Comparison of ENCODE assay signal across 23 mouse cellular contexts in genomic region chr1:189899526-189899925, GRCm38 (mm10). TPM values are rescaled to one million over a fixed set of nuclear protein-coding genes. Genes with fewer than 3 reads are reported as not detected.
DNase-seq lines count a peak whose midpoint lies in the region; ATAC-seq lines count a peak whose summit lies in the region.
"Had no signal": no experiment of that assay in that cellular context is flagged by ENCODE, and none has a peak within 500 bp of the region (broad histone marks: within the 10 kb centered on the region; RNA-seq: fewer than 3 reads in every experiment).

No protein-coding gene starts in this region.

- peak; percentile 62 for DNase-seq in gastrocnemius, adult 18-20 months (ENCODE audit: low spot score)
- no peak for DNase-seq in gastrocnemius, postnatal 4 days (ENCODE audit: low spot score in 2 of 2)
- no peak for DNase-seq in heart, adult 8-10 months (ENCODE audit: low spot score)
- no peak for DNase-seq in neural tube, embryonic 10.5 days (ENCODE audit: extremely low spot score, low spot score)
- DNase-seq in kidney, postnatal 36 days, result peak; percentile 39 to 56
- DNase-seq in thymus, postnatal 14 days, result no peak
- DNase-seq: adrenal gland, postnatal 10 days; cerebellum, adult 2 months; cerebellum, postnatal 25 days; embryo, embryonic 11 days; gastrocnemius, postnatal 10 days; left cerebral cortex, postnatal 4 days; lung, embryonic 14.5 days; right cerebral cortex, postnatal 14 days; spleen, adult 18-20 months; thymus, postnatal 36 days had no signal

- H3K4me1 ChIP-seq in heart, embryonic 12.5 days (replicated peaks), result peaks cover 53% of the 10 kb centered on the region
- H3K4me1 ChIP-seq in neural tube, embryonic 15.5 days, result 0 out of 2 replicates have a peak, but pooled peaks cover 1% of the 10 kb centered on the region
- H3K4me1 ChIP-seq: hindbrain, embryonic 15.5 days had no signal

- 72% methylated on average over 6 of the region's 6 CpGs for WGBS in heart, embryonic 12.5 days
- WGBS in neural tube, embryonic 15.5 days, result 92% methylated on average over 6 of the region's 6 CpGs

- no peak overlapping the region for H3K4me3 ChIP-seq in heart, embryonic 12.5 days
- H3K4me3 ChIP-seq in neural tube, embryonic 15.5 days (replicated peaks), result no peak overlapping the region
- H3K4me3 ChIP-seq: forebrain, embryonic 13.5 days; hindbrain, embryonic 15.5 days; limb, embryonic 15.5 days; midbrain, embryonic 12.5 days had no signal

- ATAC-seq in heart, embryonic 12.5 days (ENCODE audit: insufficient number of reproducible peaks, low FRiP score), result no peak
- no peak for ATAC-seq in neural tube, embryonic 15.5 days (ENCODE audit: low FRiP score)
- ATAC-seq: forebrain, embryonic 13.5 days had no signal

- H3K9me3 ChIP-seq in heart, embryonic 12.5 days (replicated peaks), result no peaks in the 10 kb centered on the region
- no peaks in the 10 kb centered on the region for H3K9me3 ChIP-seq in neural tube, embryonic 15.5 days (replicated peaks)
- H3K9me3 ChIP-seq: forebrain, embryonic 13.5 days; hindbrain, embryonic 15.5 days; limb, embryonic 15.5 days; midbrain, embryonic 12.5 days had no signal

- peak overlapping the region; percentile 74 for H3K27ac ChIP-seq in heart, embryonic 12.5 days (ENCODE audit: poor library complexity, severe bottlenecking)
- no peak overlapping the region for H3K27ac ChIP-seq in neural tube, embryonic 15.5 days (replicated peaks)
- H3K27ac ChIP-seq: forebrain, embryonic 13.5 days; hindbrain, embryonic 15.5 days; limb, embryonic 15.5 days; liver, embryonic 14.5 days; midbrain, embryonic 12.5 days had no signal

- no peaks in the 10 kb centered on the region for H3K27me3 ChIP-seq in heart, embryonic 12.5 days (replicated peaks)
- H3K27me3 ChIP-seq in neural tube, embryonic 15.5 days (replicated peaks), result no peaks in the 10 kb centered on the region
- H3K27me3 ChIP-seq: forebrain, embryonic 13.5 days; hindbrain, embryonic 15.5 days; limb, embryonic 15.5 days; midbrain, embryonic 12.5 days had no signal

- no peak overlapping the region for H3K4me2 ChIP-seq in heart, embryonic 12.5 days
- no peak overlapping the region for H3K4me2 ChIP-seq in neural tube, embryonic 15.5 days
- H3K4me2 ChIP-seq: forebrain, embryonic 13.5 days; hindbrain, embryonic 15.5 days; limb, embryonic 15.5 days; lung, embryonic 14.5 days; midbrain, embryonic 12.5 days had no signal

- no peak overlapping the region for H3K9ac ChIP-seq in heart, embryonic 12.5 days
- H3K9ac ChIP-seq in neural tube, embryonic 15.5 days (replicated peaks), result 0 out of 2 replicates have a peak overlapping the region, but pooled peaks have one; percentile 5
- H3K9ac ChIP-seq: forebrain, embryonic 13.5 days; hindbrain, embryonic 15.5 days; limb, embryonic 15.5 days; liver, embryonic 14.5 days; lung, embryonic 14.5 days; midbrain, embryonic 12.5 days had no signal

- peaks cover 50% of the 10 kb centered on the region for H3K36me3 ChIP-seq in heart, embryonic 12.5 days
- peaks cover 19% of the 10 kb centered on the region for H3K36me3 ChIP-seq in neural tube, embryonic 15.5 days

RNA-seq across cellular contexts. Expression of gene Smyd2, which starts 22.6 kb away (rescaled TPM):
- 100 to 1,000 TPM; 316 to 319 TPM for total RNA-seq in gastrocnemius, adult 18-20 months (2021)
- total RNA-seq in gastrocnemius, postnatal 4 days (2021), result 100 to 1,000 TPM; 144 to 145 TPM
- polyA plus RNA-seq in heart, embryonic 12.5 days (2016; fragmentation: Nextera tagmentation; extraction: Ambion mirVana), result 172 and 177 TPM in 2 replicates
- 100 to 1,000 TPM in 2 of 4 experiments, 10 to 100 TPM in 2; 83.0 to 114 (median 106) TPM for total RNA-seq in heart, adult 8-10 months (2022)
- polyA plus RNA-seq in neural tube, embryonic 15.5 days (2015; fragmentation: Nextera tagmentation; extraction: Ambion mirVana), result 92.6 and 94.7 TPM in 2 replicates

Comparison
In these comparisons a context has a peak if more than half of its experiments do, and no peak if none do; other contexts are left out.
1. DNase-seq: peak in gastrocnemius, adult 18-20 months (single experiment) and kidney, postnatal 36 days (2 of 2); none in gastrocnemius, postnatal 4 days (0 of 2), heart, adult 8-10 months (single experiment), neural tube, embryonic 10.5 days (single experiment) and thymus, postnatal 14 days (single experiment).